Mouse (Mus musculus) retina, postnatal 1 day (tissue): ENCODE measurements around the gene Psmc3ip.

Experiments
- DNase-seq: peaks from one replicate; pipeline ENCODE4 v3.0.0-alpha.2; 2012

Psmc3ip gene

GRCm38 (mm10) chr11:101118105-101118504 lies 22.9 kb upstream of the Psmc3ip start:
- DNase-seq, result no peak

DNA sequence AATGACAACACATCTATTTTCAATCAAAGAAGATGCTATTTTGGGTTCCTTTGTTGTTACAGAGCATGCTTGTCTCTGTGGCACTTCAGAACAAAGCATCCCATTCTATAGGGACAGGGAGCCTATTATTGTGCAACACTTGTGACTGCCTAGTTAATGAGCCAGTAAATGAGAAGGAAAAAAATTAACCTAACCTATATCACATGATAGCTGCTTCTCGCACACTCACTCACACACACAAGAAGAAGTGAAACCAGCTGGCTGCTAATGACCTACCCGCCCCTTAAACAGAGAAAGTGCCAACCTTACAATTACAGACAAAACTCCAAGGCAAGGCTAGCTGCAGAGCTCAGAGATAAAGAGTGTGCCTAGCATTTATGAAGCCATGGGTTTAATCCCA lies 20.3 kb upstream of the Psmc3ip start:
- peak; percentile 85 for DNase-seq

- no peak for DNase-seq
Observed at GRCm38 (mm10) chr11:101112186-101112585, 16.9 kb upstream of the Psmc3ip start.

GRCm38 (mm10) chr11:101111178-101111577 lies 15.9 kb upstream of the Psmc3ip start:
- no peak for DNase-seq

DNA sequence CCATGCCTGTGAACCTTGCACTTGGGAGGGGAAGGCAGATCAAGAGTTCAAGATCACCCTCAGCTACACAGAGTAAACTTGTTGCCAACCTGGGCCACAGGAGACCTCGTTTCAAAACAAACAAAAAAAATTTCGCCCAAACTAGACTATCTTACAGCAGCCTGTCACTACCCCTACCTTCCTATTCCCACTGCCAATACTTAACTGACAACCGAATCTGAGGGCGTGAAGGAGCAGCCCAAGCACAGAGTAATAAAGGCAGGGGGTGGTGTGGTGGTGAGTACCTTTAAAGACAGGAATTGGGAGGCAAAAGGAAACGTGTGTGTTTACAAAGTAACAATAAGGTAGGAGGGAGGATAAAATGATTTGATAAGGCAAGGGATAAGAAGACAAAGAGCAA lies 15.5 kb upstream of the Psmc3ip start:
- no peak for DNase-seq

DNA sequence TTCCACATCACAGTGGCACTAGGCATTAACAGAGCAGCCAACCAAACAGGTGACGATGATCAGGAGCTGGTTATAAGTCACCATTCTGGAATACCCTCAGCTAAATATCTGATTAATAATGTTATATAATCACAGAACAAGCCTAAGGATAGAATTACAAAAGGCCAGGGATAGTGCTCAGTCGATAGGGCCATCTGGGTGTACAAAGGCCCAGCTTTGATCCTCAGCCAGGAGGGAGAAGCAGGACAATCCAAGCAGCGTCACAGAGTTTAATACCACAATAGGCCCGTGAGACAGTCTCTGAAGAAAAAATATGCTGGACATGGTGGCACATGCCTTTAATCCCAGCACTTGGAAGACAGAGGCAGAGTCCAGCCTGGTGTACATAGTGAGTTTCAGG lies 14.1 kb upstream of the Psmc3ip start:
- DNase-seq, result no peak

DNA sequence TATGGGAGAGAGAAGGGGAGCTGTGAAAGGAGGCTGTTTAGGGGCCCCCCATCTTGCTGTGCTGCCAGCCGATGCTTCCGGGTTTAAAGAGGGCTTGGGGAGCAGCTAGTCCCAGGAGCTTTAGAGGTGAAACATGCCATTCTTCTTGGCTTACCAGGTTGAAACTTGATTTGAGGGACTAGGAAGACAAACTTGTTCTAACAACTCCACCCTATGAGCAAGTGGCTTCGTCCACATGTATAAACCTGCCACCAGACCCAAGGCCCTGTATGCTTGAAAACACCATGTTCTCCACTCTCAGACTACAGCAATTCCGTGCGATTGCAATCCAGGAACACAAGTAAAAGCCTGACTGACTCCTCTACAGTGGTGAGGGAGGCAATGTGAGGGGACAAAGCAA lies 7.8 kb upstream of the Psmc3ip start:
- no peak for DNase-seq

DNA sequence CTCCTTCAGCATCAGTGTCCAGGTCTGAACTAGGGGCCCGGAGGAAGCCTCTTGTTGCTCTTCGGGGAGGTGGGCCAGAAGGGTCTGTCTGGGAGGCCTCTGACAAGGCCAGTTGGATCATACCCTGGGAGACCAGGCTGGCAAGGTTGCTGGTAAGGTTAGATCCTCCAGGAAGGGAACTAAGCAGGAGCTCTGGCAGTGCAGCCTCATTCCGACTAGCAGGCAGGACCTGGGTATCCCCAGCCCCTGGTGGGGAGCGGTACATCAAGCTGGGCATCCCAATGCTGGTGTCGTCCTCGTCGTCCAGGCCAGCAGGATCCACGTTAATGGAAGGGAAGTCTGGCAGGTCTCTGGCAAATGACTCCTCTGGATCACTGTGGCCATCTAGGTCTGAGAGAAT lies 3.0 kb upstream of the Psmc3ip start:
- DNase-seq, result no peak

GRCm38 (mm10) chr11:101094930-101095313 lies 314 bp downstream of the Psmc3ip start:
- no peak for DNase-seq

DNA sequence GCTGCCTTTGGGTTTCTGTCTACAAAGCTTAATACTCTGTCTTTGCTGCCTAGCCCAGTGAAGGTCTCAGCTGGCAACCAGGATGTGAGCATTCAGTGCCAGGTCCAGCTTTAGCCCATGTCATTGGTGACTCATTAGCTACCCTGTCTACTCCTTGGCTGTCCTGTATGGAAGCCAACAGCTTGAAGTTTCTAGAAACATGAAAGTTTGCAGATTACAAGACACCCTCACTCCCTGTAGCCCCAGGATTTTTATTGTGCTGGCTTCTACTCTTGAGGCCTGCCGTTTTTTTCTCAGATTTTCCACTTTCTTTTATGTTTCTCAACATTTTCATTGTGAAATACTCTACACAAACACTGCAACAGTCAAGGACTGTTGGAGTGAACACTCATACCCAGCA lies 5.3 kb downstream of the Psmc3ip start:
- DNase-seq, result no peak

DNA sequence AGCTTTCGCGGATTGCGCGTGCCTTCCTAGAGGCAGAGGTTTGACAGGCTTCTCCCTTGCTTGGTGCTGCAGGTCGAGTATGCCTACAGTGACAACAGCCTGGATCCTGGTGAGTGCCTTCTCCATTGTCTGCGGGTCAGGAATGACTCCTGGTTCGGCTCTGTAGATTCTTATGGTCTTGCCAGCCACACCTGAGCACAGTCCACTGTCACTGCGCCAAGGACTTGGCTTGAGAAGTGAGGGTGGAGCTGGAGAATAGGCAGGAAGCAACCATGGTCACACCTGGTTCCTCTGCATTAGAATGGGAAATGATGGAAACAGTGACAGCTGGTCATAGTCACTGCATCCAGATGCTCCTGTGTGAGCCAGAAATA lies 7.6 kb downstream of the Psmc3ip start:
- no peak for DNase-seq

DNA sequence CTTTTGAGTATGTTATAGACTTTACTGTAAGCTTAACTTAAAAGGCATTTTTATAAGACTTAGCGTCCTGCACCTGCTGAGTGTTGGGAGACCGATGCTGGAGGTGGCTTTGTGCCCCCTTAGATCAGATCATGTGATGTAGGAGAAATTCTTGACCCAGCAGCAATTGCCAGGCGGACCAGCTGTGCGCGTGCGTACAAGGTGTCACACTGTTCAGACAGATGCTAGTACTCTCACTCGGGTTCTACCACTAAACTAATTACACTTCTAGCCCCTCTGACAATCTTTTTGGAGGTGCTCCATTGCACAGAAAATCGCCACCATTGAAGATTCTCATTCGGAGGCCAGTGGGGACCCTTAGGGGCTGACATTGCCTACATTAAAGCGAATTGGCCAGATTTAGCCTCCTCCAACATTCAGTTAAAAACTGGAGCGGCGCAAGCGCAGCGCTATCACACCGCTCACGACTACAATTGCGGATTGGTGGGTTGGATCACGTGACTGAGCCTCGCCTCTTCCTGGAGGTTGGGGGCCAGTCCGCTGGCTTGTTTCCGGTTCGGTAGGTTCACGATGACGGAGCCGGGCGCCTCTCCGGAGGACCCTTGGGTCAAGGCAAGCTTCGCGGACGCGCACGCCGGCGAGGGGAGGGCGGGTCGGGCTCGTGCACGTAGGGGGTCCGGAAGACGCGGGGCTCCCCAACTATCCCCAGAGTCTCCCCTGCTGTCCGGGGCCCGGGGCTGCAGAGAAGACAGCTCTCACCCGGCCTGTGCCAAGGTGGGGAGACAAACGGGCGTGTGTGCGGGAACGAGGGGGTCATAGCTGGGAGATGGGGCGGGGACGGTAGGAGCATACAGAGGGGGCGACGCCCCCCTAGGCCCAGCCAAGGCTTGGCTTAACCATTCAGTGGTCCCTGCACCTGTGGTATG lies 8.2 kb downstream of the Psmc3ip start, which contains the start of gene Mlx:
TSS of gene Mlx (plus strand) at position 522 of the 926 bp plus-strand sequence.
- DNase-seq, result peak; percentile 96

- DNase-seq, result no peak
Observed at GRCm38 (mm10) chr11:101086323-101086674, 8.9 kb downstream of the Psmc3ip start.

DNA sequence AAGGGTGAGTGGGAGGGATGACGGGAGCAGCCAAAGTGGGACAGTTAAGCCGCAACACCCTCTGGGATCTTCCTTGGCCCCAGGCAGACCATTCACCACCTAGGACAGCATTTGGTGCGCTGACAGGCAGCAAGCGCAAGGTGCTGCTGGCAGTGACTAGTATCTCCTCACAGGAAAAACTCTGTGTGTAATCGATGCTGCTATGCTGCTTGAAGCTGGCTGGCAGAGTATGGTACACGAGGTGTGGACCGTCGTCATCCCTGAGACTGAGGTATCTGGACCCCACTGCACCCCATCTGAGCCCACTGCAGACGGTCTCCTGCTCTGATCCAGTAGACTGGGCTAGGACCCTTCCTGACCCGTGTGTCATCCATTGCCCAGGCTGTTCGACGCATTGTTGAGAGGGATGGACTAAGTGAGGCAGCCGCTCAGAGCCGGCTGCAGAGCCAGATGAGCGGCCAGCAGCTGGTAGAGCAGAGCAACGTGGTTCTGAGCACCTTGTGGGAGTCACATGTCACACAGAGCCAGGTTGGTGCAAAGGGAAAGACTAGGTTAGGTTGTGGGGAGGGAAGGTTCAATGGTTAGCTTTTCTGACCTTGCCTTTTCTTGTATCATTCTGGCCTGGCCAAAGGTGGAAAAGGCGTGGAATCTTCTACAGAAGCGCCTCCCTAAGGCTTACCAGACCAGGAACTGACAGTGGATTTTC lies 9.5 kb downstream of the Psmc3ip start:
- DNase-seq, result no peak

GRCm38 (mm10) chr11:101084811-101085210 lies 10.4 kb downstream of the Psmc3ip start:
- no peak for DNase-seq

DNA sequence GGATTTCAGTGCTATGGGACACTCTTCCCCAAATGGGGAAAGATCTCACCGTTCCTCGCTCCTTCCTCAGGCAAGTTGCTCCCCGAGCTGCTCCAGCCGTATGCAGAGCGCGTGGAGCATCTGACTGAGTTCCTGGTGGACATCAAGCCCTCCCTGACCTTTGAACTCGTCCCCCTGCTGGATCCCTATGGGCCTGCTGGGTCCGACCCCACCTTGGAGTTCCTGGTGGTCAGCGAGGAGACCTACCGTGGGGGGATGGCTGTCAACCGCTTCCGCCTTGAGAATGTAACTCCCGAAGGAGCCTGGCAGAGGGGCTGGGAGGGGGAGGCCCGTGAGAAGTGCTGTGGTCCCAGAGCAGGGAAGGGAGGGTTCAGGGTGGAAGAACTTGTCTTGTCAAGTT lies 11.0 kb downstream of the Psmc3ip start:
- DNase-seq, result no peak

GRCm38 (mm10) chr11:101083083-101083697 lies 12.0 kb downstream of the Psmc3ip start:
- no peak for DNase-seq

GRCm38 (mm10) chr11:101082208-101083082 lies 12.8 kb downstream of the Psmc3ip start, which contains the start of gene Coasy:
TSS of gene Coasy (plus strand) at chr11:101082565.
- peak; percentile 96 for DNase-seq

GRCm38 (mm10) chr11:101081659-101082058 lies 13.6 kb downstream of the Psmc3ip start:
- no peak for DNase-seq

GRCm38 (mm10) chr11:101080421-101080820 lies 14.8 kb downstream of the Psmc3ip start:
- no peak for DNase-seq

DNA sequence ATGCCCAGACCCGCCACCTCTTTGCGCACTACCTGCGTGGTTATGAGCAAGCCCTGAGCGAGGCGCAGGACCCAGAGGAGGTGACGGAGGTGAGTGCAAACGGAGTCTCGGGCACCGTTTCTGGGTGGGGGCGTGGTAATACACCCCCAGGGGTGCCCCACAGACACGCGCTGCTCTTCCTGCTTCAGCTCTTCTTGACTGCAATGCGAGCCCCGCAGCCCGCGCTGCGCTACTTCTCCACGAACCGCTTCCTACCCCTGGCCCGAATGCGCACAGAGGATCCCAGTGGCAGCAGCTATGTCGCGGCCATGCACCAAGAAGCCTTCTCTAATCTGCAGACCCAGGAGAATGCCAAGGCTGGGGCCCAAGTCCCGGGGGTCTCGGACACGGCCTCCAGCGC lies 15.5 kb downstream of the Psmc3ip start:
- no peak for DNase-seq

DNA sequence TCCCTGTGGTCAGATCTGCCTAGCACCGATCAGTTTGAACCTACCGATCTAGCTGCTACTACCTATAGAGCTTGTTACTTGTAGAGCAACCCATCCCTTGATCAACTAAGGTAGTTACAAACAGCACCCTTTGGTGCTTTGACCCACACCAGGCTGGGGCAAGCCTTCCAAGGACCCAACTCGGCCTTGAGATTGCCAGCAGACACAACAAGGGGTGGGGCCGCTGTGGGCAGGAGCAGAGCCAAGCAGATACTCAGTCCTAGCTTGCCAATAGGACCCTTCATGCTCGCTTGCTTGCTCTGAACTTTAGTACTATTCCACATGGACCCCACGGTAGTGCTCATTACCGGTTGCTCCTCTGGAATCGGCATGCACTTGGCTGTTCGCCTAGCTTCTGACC lies 17.1 kb downstream of the Psmc3ip start, which contains the start of gene Hsd17b1:
TSS of gene Hsd17b1 (plus strand) at position 291 of the 400 bp plus-strand sequence.
- DNase-seq, result no peak
